Mouse (Mus musculus) liver, embryonic 15.5 days (tissue): ENCODE results near the gene Icam4. TPM values are rescaled to one million over a fixed set of nuclear protein-coding genes. Genes with fewer than 3 reads are reported as not detected.
A peak's percentile ranks its signal among the peaks of the same experiment; 100 is the strongest.
"Not testable (repeated sequence)": the region's sequence is repeated elsewhere in the genome, so short reads cannot be mapped to it uniquely, and the experiment has no call there.

Experiments
- ATAC-seq: fragments of 200-750 bp; cut with Nextera tagmentation; 2 replicates; pipeline ENCODE4 v1.8.0; 2017; ENCODE audit warnings: moderate number of reproducible peaks, mild to moderate bottlenecking, moderate library complexity; ENCODE audit not compliant: insufficient read depth
- H3K27ac ChIP-seq: fragments of 300-500 bp; sonication (generic); replicated peaks from 2 replicates; pipeline ENCODE4 v1.5.1; 2015; ENCODE audit warnings: mild to moderate bottlenecking, inconsistent platforms
- H3K27me3 ChIP-seq: fragments of 300-500 bp; sonication (generic); 2 replicates; pipeline ENCODE4 v1.6.1; 2015; ENCODE audit warnings: mild to moderate bottlenecking, inconsistent platforms
- H3K36me3 ChIP-seq: fragments of 300-500 bp; sonication (generic); replicated peaks from 2 replicates; pipeline ENCODE4 v1.6.1; 2015; ENCODE audit warnings: moderate library complexity, mild to moderate bottlenecking, inconsistent platforms
- H3K4me1 ChIP-seq: fragments of 300-500 bp; sonication (generic); replicated peaks from 2 replicates; pipeline ENCODE4 v1.6.1; 2015; ENCODE audit warnings: inconsistent platforms
- H3K4me2 ChIP-seq: fragments of 300-500 bp; sonication (generic); 2 replicates; pipeline ENCODE4 v1.6.1; 2015; ENCODE audit warnings: moderate library complexity, mild to moderate bottlenecking, inconsistent platforms
- H3K4me3 ChIP-seq: fragments of 300-500 bp; sonication (generic); replicated peaks from 2 replicates; pipeline ENCODE4 v1.5.1; 2015; ENCODE audit warnings: mild to moderate bottlenecking, inconsistent platforms
- H3K9ac ChIP-seq: fragments of 300-500 bp; sonication (generic); 2 replicates; pipeline ENCODE4 v1.6.1; 2015; ENCODE audit warnings: moderate library complexity, mild to moderate bottlenecking, inconsistent platforms
- H3K9me3 ChIP-seq: fragments of 300-500 bp; sonication (generic); replicated peaks from 2 replicates; pipeline ENCODE4 v1.6.1; 2016; ENCODE audit warnings: inconsistent platforms
- WGBS: fragments of 180-500 bp; shearing (Covaris S2); methylation state at CpG from one replicate; pipeline ENCODE4 v1.1.7; 2015; ENCODE audit warnings: mixed read lengths; ENCODE audit not compliant: insufficient replicate concordance; 5-methylcytosine and 5-hydroxymethylcytosine counted together
- polyA plus RNA-seq: library from polyadenylated mRNA; unstranded; fragments of >200 nt; fragmentation: Nextera tagmentation; extraction: Ambion mirVana; gene quantifications from 2 replicates; pipeline ENCODE4 v1.2.1, GENCODE M21; 2015

The Icam4 gene
- polyA plus RNA-seq, 1 experiment from 2014 or later: 201 TPM

DNA sequence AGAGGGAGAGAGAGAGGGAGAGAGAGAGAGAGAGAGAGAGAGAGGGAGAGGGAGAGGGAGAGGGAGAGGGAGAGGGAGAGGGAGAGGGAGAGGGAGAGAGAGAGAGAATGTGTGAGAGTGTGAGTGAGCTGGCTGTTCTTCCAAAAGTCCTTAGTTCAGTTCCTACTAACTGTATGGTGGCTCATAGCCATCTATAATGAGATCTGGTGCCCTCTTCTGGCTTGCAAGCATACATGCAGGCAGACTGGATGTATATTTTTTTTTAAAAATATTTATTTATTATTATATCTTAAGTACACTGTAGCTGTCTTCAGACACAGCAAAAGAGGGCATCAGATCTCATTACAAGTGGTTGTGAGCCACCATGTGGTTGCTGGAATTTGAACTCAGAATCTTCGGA lies 30.8 kb upstream of the Icam4 start:
- H3K4me3 ChIP-seq, H3K4me2 ChIP-seq, H3K9ac ChIP-seq, ATAC-seq, H3K9me3 ChIP-seq, H3K36me3 ChIP-seq, H3K27ac ChIP-seq, H3K27me3 ChIP-seq: not testable (repeated sequence)
- H3K4me1 ChIP-seq: peaks cover 35% of the 10 kb centered on the region
- 63% methylated on average over 1 of the region's 1 CpGs for WGBS

DNA sequence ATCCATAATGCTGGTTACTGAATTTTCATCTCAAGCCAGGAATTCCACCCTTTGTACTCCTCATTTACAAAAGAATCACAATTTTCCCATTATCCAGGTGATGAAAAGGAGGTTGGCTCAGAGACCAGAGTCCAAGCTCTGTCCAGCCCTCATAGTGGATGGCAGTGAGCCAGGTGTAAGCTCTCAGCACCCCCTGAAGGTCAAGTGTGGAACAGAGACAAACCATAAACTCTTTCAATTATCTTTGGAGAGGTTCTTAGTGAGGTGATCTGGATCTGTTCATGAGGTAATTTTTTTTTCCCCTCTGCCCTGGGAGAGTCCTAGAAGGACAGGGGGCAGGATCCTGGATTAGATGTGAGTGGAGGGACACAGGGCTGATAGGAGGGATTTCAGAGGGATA lies 28.4 kb upstream of the Icam4 start:
- no peak for ATAC-seq
- Histone ChIP-seq H3K4me1 (peaks cover 51% of the 10 kb centered on the region), H3K27ac (0 out of 2 replicates have a peak overlapping the region, but pooled peaks have one; percentile 10)

DNA sequence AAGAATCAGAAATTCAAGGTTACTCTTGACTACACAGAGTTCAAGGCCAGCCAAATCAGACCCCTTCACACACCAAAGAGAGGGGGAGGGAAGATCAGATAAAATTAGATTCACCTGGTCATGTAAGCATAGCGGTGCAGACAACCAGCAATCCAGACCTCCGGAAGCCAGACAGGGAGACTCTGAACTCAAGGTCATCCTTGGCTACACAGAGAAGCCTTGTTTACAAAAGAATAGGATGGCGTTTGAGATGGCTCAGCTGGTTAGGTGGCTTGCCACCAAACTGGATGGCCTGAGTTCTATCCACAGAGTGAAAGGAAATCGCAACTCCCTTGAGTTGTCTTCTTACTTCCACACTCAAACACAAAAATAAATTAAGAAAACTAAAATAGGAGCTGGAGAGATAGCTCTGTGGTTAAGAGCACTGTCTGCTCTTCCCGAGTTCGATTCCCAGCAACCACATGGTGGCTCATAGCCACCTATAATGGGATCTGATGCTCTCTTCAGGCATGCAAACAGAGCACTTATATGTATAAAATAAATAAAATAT lies 27.4 kb upstream of the Icam4 start:
- Histone ChIP-seq H3K27ac (no peak overlapping the region), H3K4me2 (no peak overlapping the region)

More for the DNA sequence above, 28.4 kb upstream of the Icam4 start:
- Histone ChIP-seq H3K9me3 (no peaks in the 10 kb centered on the region), H3K4me2 (no peak overlapping the region), H3K36me3 (peaks cover 5% of the 10 kb centered on the region; the same call in 1 of the 2 replicates), H3K4me3 (no peak overlapping the region), H3K9ac (no peak overlapping the region), H3K27me3 (no peaks in the 10 kb centered on the region)

DNA sequence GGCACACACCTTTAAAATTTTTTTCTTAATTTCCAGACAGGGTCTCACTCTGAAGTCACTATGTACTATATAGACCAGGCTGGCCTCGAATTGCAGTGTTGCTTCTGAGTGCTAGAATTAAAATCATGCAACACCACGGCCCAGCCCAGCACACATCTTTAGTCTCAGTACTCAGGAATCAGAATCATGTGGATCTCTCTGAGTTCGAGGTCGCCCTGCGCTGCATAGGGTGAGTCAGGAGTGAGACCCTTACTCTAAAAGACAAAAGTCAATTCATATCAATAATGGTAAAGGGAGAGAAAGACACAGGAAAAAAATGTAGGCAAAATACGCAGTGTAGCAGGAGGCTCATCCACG lies 26.9 kb upstream of the Icam4 start:
- no peaks in the 10 kb centered on the region for H3K9me3 ChIP-seq
- WGBS: 10% methylated on average over 7 of the region's 7 CpGs
- peaks cover 19% of the 10 kb centered on the region for H3K36me3 ChIP-seq
- peak overlapping the region; percentile 90 for H3K27ac ChIP-seq
- H3K27me3 ChIP-seq: no peaks in the 10 kb centered on the region
- peaks cover 49% of the 10 kb centered on the region for H3K4me1 ChIP-seq
- H3K4me2 ChIP-seq: peak overlapping the region; percentile 91
- peak overlapping the region; percentile 84 for H3K4me3 ChIP-seq
- peak; percentile 3; the same call in 1 of the 2 replicates for ATAC-seq
- H3K9ac ChIP-seq: peak overlapping the region; percentile 68

More for the DNA sequence above, 27.4 kb upstream of the Icam4 start:
- H3K4me1 ChIP-seq: peaks cover 51% of the 10 kb centered on the region
- WGBS: 60% methylated on average over 6 of the region's 6 CpGs
- no peak overlapping the region for H3K4me3 ChIP-seq
- peaks cover 14% of the 10 kb centered on the region for H3K36me3 ChIP-seq
- no peak for ATAC-seq
- no peak overlapping the region for H3K9ac ChIP-seq
- H3K9me3 ChIP-seq: no peaks in the 10 kb centered on the region
- no peaks in the 10 kb centered on the region for H3K27me3 ChIP-seq

DNA sequence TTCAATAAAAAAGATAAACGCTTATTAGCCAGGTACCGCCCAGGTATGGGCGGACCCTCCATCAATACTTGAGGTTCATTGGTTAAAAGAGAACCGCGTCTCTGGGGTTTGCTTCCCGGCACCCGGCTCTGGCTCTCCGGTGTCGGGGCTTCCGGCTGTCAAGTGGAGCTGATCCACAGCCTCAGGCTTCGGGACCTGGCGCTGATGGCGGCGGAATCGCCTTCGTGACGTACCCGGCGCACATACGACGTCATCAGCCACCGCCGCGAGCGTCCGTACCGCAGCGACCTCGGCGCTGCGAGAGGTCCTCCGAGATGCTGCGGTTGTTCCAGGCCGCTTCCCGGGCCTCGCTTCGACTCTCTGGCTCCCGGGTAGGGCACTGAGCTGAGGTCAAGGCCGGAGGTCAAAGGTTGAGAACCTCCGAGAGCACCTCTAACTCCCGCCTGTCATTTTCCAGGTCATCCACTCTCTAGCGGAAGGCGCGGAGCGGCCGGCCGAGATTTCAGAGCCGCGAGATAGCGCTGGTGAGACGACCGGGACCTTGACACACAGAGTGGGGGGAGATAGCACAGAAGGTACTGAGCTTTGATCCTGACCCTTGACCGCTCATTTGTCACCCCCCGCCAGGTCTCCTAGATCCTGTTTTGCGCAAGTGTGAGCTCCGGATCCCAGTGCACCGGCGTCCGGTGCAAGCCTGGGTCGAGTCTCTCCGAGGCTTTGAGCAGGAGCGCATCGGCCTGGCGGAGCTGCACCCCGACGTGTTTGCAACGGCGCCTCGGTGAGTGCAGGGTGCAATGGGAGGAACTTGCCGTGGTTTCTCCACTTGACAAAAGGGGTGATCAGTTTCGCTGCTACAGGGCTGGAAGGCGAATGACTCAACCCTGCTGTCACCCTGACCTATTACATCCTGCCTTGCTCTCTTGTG lies 26.3 kb upstream of the Icam4 start, which contains the start of gene Mrpl4:
Mrpl4 (plus strand) TSS at position 112 of the 925 bp plus-strand sequence.
- peak within 1 kb of the TSS; percentile 91 for H3K4me2 ChIP-seq
- H3K9ac ChIP-seq: peak within 1 kb of the TSS; percentile 68
- under 1% methylated on average over 72 of the region's 72 CpGs for WGBS
- no peaks in the 10 kb centered on the region for H3K9me3 ChIP-seq
- H3K4me3 ChIP-seq: peak within 1 kb of the TSS; percentile 84
- H3K36me3 ChIP-seq: peaks cover 26% of the 10 kb centered on the region
- no peaks in the 10 kb centered on the region for H3K27me3 ChIP-seq
- peak; percentile 76 for ATAC-seq
- peaks cover 43% of the 10 kb centered on the region for H3K4me1 ChIP-seq
- peak within 1 kb of the TSS; percentile 90 for H3K27ac ChIP-seq

DNA sequence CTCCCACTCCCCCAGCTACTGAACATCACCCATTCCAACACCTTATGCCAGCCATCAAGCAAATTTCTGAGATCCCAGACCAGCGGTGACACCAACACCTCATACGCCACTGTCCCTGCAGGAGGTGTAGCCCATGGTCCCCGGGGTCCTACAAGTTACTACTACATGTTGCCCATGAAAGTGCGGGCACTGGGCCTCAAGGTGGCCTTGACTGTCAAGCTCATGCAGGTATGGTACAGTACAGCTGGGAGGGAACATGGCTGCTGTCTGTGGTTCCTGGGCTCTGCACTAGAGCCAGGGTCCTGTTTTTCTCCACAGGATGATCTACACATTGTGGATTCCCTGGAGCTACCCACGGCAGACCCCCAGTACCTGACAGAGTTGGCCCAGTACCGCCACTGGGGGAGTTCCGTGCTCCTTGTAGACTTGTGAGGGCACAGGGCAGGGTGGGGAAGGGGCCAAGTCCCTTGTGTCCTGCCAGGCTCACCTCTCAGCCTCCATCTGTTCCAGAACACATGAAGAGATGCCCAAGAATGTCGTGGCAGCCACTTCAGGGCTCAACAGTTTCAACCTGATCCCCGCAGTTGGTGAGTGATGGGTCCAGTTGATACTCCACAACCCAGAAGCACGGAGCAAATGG lies 21.7 kb upstream of the Icam4 start:
- no peaks in the 10 kb centered on the region for H3K9me3 ChIP-seq
- peaks cover 36% of the 10 kb centered on the region for H3K36me3 ChIP-seq
- no peak overlapping the region for H3K4me2 ChIP-seq
- WGBS: 83% methylated on average over 10 of the region's 10 CpGs
- no peak overlapping the region for H3K27ac ChIP-seq
- no peak for ATAC-seq
- H3K4me3 ChIP-seq: no peak overlapping the region
- H3K9ac ChIP-seq: no peak overlapping the region
- H3K27me3 ChIP-seq: no peaks in the 10 kb centered on the region
- H3K4me1 ChIP-seq: peaks cover 39% of the 10 kb centered on the region

DNA sequence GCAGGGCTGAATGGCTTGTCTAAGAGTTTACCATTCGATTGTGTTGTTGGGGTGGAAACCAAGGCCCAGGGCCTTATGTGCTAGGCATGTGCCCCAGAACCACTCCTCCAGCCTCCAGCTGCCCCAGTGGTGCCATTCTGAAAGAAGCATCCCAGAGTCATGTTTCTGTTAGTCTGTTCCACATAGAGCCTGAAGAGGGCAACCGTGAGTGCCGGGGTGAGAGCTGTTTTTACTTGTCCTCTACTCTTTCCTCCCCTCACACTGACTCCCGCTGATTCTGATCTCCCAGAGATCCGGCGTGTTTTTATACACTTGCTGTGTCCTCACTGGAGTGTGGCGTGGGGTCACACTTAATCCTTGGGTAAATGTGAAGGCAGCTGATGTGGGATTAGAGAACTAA lies 21.2 kb upstream of the Icam4 start:
- Histone ChIP-seq H3K4me2 (no peak overlapping the region), H3K27ac (no peak overlapping the region), H3K4me3 (no peak overlapping the region), H3K36me3 (peaks cover 36% of the 10 kb centered on the region), H3K9ac (no peak overlapping the region), H3K9me3 (no peaks in the 10 kb centered on the region), H3K4me1 (peaks cover 42% of the 10 kb centered on the region), H3K27me3 (no peaks in the 10 kb centered on the region)
- 76% methylated on average over 7 of the region's 7 CpGs for WGBS
- no peak for ATAC-seq

DNA sequence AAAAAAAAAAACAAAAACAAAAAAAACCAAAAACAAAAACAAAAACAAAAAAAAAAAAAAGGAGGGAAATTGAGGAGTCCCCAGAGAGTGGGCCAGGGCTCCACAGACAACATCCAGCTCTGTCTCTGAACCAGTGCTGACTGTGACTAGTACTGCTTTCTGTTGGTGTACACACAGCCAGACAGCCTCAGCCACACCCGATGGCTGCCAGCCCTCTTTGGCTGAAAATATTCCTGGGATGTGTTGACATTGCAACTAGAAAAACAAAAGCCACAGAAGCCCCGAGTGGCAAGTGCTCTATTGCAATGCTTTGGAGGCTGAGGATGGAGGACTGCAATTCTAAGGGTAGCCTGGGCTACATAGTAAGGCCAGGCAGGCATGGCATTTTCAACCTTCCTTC lies 18.8 kb upstream of the Icam4 start:
- ATAC-seq: no peak
- no peak overlapping the region for H3K9ac ChIP-seq
- WGBS: 41% methylated on average over 2 of the region's 2 CpGs
- no peak overlapping the region for H3K4me2 ChIP-seq
- peaks cover 21% of the 10 kb centered on the region for H3K27me3 ChIP-seq
- 0 out of 2 replicates have a peak overlapping the region, but pooled peaks have one; percentile 4 for H3K27ac ChIP-seq
- H3K36me3 ChIP-seq: peaks cover 34% of the 10 kb centered on the region
- H3K9me3 ChIP-seq: no peaks in the 10 kb centered on the region
- no peak overlapping the region for H3K4me3 ChIP-seq
- H3K4me1 ChIP-seq: peaks cover 30% of the 10 kb centered on the region

DNA sequence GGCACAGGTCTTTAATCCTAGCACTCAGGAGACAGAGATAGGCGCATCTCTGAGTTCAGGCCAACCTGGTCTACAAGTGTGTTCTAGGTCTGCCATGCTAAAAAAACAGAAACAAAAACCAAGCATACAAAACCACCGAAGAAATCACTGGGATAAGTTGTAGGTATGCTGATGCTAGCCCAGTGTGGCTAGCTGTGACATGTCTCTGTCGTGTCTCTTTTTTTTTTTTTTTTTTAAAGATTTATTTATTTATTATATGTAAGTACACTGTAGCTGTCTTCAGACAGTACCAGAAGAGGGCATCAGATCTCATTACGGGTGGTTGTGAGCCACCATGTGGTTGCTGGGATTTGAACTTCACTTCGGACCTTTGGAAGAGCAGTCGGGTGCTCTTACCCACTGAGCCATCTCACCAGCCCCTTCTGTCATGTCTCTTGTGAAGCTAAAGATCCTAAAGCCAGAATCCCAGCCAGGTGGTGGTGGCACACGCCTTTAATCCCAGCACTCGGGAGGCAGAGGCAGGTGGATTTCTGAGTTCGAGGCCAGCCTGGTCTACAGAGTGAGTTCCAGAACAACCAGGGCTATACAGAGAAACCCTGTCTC lies 18.1 kb upstream of the Icam4 start:
- ATAC-seq, H3K9me3 ChIP-seq, H3K4me2 ChIP-seq, H3K4me3 ChIP-seq, H3K9ac ChIP-seq: not testable (repeated sequence)
- peaks cover 29% of the 10 kb centered on the region for H3K36me3 ChIP-seq
- H3K4me1 ChIP-seq: peaks cover 36% of the 10 kb centered on the region
- peaks cover 28% of the 10 kb centered on the region for H3K27me3 ChIP-seq
- 61% methylated on average over 9 of the region's 9 CpGs for WGBS
- H3K27ac ChIP-seq: 0 out of 2 replicates have a peak overlapping the region, but pooled peaks have one; percentile 4

DNA sequence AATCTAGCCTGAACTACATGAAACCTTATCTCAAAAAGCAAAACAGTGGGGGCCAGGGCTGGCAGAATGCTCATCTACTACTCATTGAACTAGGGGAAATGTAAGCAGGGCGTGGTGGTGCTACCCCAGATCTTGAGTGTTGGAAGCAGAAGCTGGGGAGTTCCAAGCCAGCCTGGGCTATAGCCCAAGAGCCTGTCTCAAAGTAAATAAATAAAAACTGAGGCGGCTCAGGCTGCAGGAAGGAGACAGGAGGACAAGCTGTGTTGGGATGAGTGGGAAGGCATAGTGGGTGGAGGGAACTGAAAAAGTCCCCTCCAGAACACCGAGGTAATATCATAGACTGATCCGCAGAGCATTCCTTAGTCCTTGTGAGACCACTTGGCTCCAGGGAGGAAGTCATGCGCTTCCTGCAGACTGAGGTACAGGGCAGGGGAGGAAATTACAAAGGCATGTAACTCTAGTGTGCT lies 17.3 kb upstream of the Icam4 start:
- H3K36me3 ChIP-seq: peaks cover 21% of the 10 kb centered on the region
- H3K4me3 ChIP-seq: no peak overlapping the region
- H3K4me2 ChIP-seq: no peak overlapping the region
- peaks cover 36% of the 10 kb centered on the region for H3K27me3 ChIP-seq
- H3K9ac ChIP-seq: no peak overlapping the region
- 20% methylated on average over 5 of the region's 5 CpGs for WGBS
- H3K9me3 ChIP-seq: no peaks in the 10 kb centered on the region
- H3K27ac ChIP-seq: peak overlapping the region; percentile 31; the same call in 1 of the 2 replicates
- no peak for ATAC-seq
- H3K4me1 ChIP-seq: peaks cover 45% of the 10 kb centered on the region
